Mouse (Mus musculus) embryo, embryonic 9.5 days (tissue): ENCODE data around the gene Fgfr2.
A peak's percentile ranks its signal among the peaks of the same experiment; 100 is the strongest.
"Not testable (repeated sequence)": the region's sequence is repeated elsewhere in the genome, so short reads cannot be mapped to it uniquely, and the experiment has no call there.

Experiments used
- DNase-seq: peaks from one replicate; pipeline ENCODE4 v3.0.0-alpha.2; 2017; ENCODE audit errors: extremely low spot score

Fgfr2 gene

GRCm38 (mm10) chr7:131257309-131257708 lies 1865.8 kb downstream of the Fgfr2 start:
- DNase-seq = no peak

GRCm38 (mm10) chr7:131256841-131257240 lies 1866.3 kb downstream of the Fgfr2 start:
- no peak for DNase-seq

GRCm38 (mm10) chr7:131244993-131245392 lies 1878.2 kb downstream of the Fgfr2 start:
- DNase-seq = peak; percentile 12

- no peak for DNase-seq
Observed at GRCm38 (mm10) chr7:131236091-131236490, 1887.1 kb downstream of the Fgfr2 start.

- DNase-seq = no peak
Observed at GRCm38 (mm10) chr7:131223086-131223485, 1900.1 kb downstream of the Fgfr2 start.

GRCm38 (mm10) chr7:131187996-131188395 lies 1935.2 kb downstream of the Fgfr2 start:
- DNase-seq = no peak

GRCm38 (mm10) chr7:131187047-131187446 lies 1936.1 kb downstream of the Fgfr2 start:
- no peak for DNase-seq

- DNase-seq = no peak
Observed at GRCm38 (mm10) chr7:131184339-131184738, 1938.8 kb downstream of the Fgfr2 start.

- DNase-seq = peak; percentile 28
Observed at GRCm38 (mm10) chr7:131182685-131183084, 1940.5 kb downstream of the Fgfr2 start.

- no peak for DNase-seq
Observed at GRCm38 (mm10) chr7:131174121-131174520, 1949.0 kb downstream of the Fgfr2 start, which contains the start of gene 5430419D17Rik. Gene 5430419D17Rik, plus strand, starts transcription at chr7:131174402.

- no peak for DNase-seq
Observed at GRCm38 (mm10) chr7:131169099-131169498, 1954.1 kb downstream of the Fgfr2 start.

- no peak for DNase-seq
Observed at GRCm38 (mm10) chr7:131167771-131168170, 1955.4 kb downstream of the Fgfr2 start.

- no peak for DNase-seq
Observed at GRCm38 (mm10) chr7:131162251-131162650, 1960.9 kb downstream of the Fgfr2 start.

- no peak for DNase-seq
Observed at GRCm38 (mm10) chr7:131153044-131153443, 1970.1 kb downstream of the Fgfr2 start.

GRCm38 (mm10) chr7:131150179-131150578 lies 1973.0 kb downstream of the Fgfr2 start:
- no peak for DNase-seq

GRCm38 (mm10) chr7:131146214-131146613 lies 1976.9 kb downstream of the Fgfr2 start, which contains the start of gene 4933402N03Rik:
Gene 4933402N03Rik, minus strand, starts transcription at chr7:131146314.
- DNase-seq = no peak

- DNase-seq = no peak
Observed at GRCm38 (mm10) chr7:131133181-131133580, 1990.0 kb downstream of the Fgfr2 start.

- peak; percentile 27 for DNase-seq
Observed at GRCm38 (mm10) chr7:131130021-131130420, 1993.1 kb downstream of the Fgfr2 start.

- no peak for DNase-seq
Observed at GRCm38 (mm10) chr7:131122210-131122807, 2000.8 kb downstream of the Fgfr2 start.

GRCm38 (mm10) chr7:131114434-131114833 lies 2008.7 kb downstream of the Fgfr2 start:
- no peak for DNase-seq

- DNase-seq = no peak
Observed at GRCm38 (mm10) chr7:131113676-131114075, 2009.5 kb downstream of the Fgfr2 start.

- peak; percentile 44 for DNase-seq
Observed at GRCm38 (mm10) chr7:131112486-131112885, 2010.7 kb downstream of the Fgfr2 start.

- DNase-seq = not testable (repeated sequence)
Observed at GRCm38 (mm10) chr7:131082403-131082802, 2040.7 kb downstream of the Fgfr2 start.

GRCm38 (mm10) chr7:131075956-131076355 lies 2047.2 kb downstream of the Fgfr2 start:
- DNase-seq = peak; percentile 16
